Mouse (Mus musculus) subcutaneous adipose tissue, adult 2 months (tissue): ENCODE measurements around the gene Josd2. TPM values are rescaled to one million over a fixed set of nuclear protein-coding genes. Genes with fewer than 3 reads are reported as not detected.

Source experiments
- polyA plus RNA-seq: library from polyadenylated mRNA; depleted of rRNA; stranded (reverse); fragments of >200 nt; gene quantifications from 2 replicates; pipeline ENCODE4 v1.2.3, GENCODE M21; 2012; ENCODE audit warnings: low replicate concordance; rRNA removed

The Josd2 gene
- 94.8 and 172 TPM in 2 replicates for polyA plus RNA-seq

DNA sequence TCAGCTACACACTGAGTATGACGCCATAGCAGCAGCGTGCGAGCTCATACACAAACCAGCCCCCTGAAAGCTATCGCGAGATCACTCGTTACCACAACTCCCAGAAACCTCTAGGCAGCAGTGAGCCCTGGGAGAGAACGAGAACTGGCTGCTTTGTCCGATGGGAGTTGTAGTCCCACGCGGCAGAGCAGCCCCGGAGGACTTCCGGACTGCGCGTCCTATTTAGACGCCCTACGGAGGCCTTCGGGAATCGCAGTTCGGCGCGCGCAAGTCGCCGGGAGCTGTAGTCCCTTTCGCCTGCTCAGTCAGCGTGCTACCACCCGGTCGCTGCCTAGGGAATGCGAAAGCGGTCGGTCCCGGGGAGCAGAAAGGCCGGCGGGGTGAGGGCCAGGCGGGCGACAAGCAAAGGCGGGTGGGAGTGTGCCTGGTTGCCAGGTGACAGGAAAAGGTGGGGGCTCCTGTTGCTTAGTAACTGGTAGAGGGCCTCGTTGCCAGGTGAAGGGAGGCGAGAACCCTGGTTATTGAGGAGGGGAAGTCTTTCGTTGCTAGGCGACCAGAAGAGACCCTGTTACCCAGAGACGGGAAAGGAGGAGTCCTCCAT is at the start of gene Josd2:
TSS of gene Josd2 (plus strand) at position 170 of the 601 bp plus-strand sequence.

DNA sequence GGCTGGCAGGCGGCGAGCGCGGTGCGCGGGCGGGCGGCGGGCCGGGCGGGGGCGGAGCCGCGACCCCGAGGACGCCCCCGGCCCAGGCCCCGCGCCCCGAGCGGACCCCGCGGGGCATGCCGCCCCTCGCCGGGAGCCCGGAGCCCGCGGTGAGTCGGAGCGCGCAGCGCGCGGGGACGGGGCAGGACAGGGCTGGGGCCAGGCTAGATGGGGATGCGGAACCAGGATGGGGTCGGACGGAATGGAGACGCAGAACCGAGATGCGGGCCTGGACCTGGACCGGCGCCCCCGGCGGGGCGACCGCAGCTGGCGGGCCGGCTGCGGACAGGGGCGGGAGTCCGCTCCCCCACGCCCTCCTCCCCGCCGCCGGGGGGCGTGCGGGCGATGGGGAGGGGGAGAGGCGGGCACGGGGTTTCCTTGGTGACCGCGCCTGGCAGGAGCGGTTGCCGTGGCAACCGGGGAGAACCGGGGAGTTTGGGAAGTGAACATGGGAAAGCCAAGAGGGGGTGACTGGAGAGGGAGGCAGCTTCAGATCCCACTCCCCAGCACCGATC is 38.7 kb upstream of the Josd2 start, which contains the start of gene Lrrc4b:
TSS of gene Lrrc4b (plus strand) at position 51 of the 554 bp plus-strand sequence.

DNA sequence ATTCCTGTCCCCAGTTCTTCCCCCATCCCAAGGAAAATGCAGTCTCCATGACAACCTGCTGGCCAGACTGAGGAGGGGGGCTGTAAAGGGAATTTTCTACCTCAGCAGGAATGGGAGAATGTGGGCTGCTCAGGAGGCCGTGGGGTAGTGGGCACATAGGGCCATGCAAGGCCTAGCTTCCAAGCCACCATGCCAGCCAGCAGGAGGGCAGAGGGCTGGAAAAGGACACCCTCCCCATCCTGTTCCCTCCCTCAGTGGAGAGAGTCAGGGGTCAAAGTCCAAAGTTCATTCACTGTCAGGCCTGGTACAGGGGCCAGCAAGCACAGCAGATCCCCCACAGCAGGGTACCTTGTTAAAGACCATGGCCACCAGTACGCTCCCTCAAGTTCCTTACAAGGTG is 2.7 kb upstream of the Josd2 start, which contains the start of gene Aspdh:
TSS of gene Aspdh (plus strand) at position 281 of the 400 bp plus-strand sequence.

DNA sequence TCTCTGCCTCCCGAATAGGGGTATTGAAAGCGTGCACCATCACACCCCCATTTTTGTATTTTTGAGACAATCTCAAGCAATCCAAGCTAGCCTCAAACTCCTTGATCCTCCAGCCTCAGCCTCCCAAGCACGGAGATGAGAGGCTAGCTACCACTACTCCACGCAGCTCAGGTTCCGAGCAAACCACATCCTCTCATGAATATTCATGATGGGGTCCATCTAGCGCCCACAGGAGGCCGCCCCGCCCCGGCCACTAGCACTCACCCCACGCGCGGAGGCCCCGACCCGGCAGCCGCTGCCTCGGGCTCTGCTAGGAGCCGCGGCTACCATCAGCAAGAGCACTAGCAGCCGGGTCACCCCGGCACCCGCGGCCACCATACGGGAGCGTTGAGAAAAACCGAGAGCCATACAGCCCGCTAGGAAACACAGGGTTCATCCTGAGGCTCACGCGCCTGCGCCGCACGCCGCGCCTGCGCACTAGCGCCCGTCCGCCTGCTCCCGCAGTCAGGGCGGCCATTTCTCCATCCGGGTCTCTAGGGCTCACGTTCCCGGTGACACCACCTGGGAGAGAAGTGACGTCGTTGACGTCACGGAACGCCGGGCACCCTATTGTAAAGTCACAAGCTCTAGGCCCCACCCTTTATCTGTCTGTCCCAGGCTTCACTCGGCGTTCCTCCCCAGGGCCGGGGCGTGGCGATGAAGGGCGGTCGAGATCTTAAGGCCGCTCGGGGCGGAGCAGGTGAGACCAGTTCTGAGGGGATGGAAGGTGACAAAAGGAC is 28.4 kb downstream of the Josd2 start, which contains the start of the genes Emc10 and Fam71e1:
TSS of gene Emc10 (minus strand) at position 538 of the 779 bp plus-strand sequence.
TSS of gene Fam71e1 (plus strand) at position 590 of the 779 bp plus-strand sequence.

Other genes with a start within 250 kb of the Josd2 start
- gene Klk1, start 242.6 kb upstream of the Josd2 start, polyA plus RNA-seq: 0.50 and 2.1 TPM in 2 replicates
- not detected in 2 replicates for gene Gm36864, start 231.8 kb upstream of the Josd2 start, polyA plus RNA-seq
- 1.2 and 1.4 TPM in 2 replicates for gene 1700028J19Rik, start 221.3 kb upstream of the Josd2 start, polyA plus RNA-seq
- 57.6 and 167 TPM in 2 replicates for gene 2410002F23Rik, start 221.3 kb upstream of the Josd2 start, polyA plus RNA-seq
- gene Acp4, start 210.6 kb upstream of the Josd2 start, polyA plus RNA-seq: not detected in 2 replicates
- 1.4 TPM in 1 of 2 replicates, not detected in the other for gene Gm15517, start 206.5 kb upstream of the Josd2 start, polyA plus RNA-seq
- 5.1 and 8.4 TPM in 2 replicates for gene Clec11a, start 161.1 kb upstream of the Josd2 start, polyA plus RNA-seq
- gene Shank1, start 157.7 kb upstream of the Josd2 start, polyA plus RNA-seq: 0.39 and 2.3 TPM in 2 replicates
- gene Syt3, start 83.9 kb upstream of the Josd2 start, polyA plus RNA-seq: 4.7 and 5.8 TPM in 2 replicates
- 0.24 and 1.2 TPM in 2 replicates for gene 1700008O03Rik, start 82.2 kb upstream of the Josd2 start, polyA plus RNA-seq
- gene Lrrc4b, start 39.0 kb upstream of the Josd2 start, polyA plus RNA-seq: 0.97 and 19.6 TPM in 2 replicates
- 1.6 TPM in 1 of 2 replicates, not detected in the other for gene Aspdh, start 2.6 kb upstream of the Josd2 start, polyA plus RNA-seq
- 210 and 331 TPM in 2 replicates for gene Emc10, start 28.5 kb downstream of the Josd2 start, polyA plus RNA-seq
- gene Fam71e1, start 28.6 kb downstream of the Josd2 start, polyA plus RNA-seq: 7.0 and 10.5 TPM in 2 replicates
- gene Mybpc2, start 56.7 kb downstream of the Josd2 start, polyA plus RNA-seq: 0.11 and 0.89 TPM in 2 replicates
- gene Spib, start 64.1 kb downstream of the Josd2 start, polyA plus RNA-seq: 1.2 and 1.3 TPM in 2 replicates
- gene Pold1, start 80.9 kb downstream of the Josd2 start, polyA plus RNA-seq: 17.5 and 44.4 TPM in 2 replicates
- 133 and 181 TPM in 2 replicates for gene Nr1h2, start 86.0 kb downstream of the Josd2 start, polyA plus RNA-seq
- 6.0 and 16.0 TPM in 2 replicates for gene Napsa, start 104.4 kb downstream of the Josd2 start, polyA plus RNA-seq
- gene Kcnc3, start 122.7 kb downstream of the Josd2 start, polyA plus RNA-seq: 2.6 and 7.7 TPM in 2 replicates
- 4.1 and 12.7 TPM in 2 replicates for gene Myh14, start 202.9 kb downstream of the Josd2 start, polyA plus RNA-seq
- not detected in 2 replicates for gene Izumo2, start 240.8 kb downstream of the Josd2 start, polyA plus RNA-seq